Mouse (Mus musculus): Measurements from ENCODE around the gene Cyp2c55.

Gene Cyp2c55

DNA sequence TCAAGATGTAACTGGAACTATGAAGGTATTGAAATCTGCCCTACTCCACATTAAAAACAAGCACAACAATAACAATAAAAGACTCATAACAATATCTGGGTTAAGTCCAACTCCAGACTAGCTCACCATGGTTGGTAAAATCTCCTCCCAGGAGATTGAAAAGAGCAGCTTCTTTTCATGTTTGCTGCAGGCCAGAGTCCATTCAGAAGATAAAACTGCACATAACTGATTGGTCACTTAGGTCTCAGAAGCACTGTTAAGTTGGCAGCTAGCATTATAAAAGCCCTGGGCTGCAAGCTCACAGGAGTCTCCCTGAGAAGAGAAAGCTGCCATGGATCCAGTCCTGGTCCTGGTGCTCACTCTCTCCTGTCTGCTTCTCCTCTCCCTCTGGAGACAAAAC, at the start of gene Cyp2c55:
Cyp2c55 (plus strand) TSS at position 305 of the 400 bp plus-strand sequence.
- DNase-seq (ENCODE audit: low read depth in 2 of 2, low spot score in 2 of 2), result no peak

DNA sequence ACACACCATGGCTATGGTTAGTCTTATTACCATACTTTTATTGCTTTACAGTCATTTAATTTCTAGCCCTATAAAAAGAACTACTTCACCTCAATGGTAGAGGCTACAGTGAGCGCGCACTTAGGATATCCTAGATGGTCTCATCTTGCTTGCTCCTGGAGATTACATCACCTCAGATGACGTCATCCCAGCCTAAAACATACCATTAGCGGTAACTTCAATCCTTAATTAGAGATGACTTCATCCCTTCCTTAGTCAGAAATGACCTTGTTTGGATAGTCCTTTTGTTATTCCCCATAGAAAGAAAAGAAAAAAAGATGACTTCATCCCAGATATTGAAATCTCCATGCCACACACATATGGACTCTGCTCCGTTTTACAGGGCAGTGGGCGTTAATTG, 36.1 kb upstream of the Cyp2c55 start:
- DNase-seq (ENCODE audit: low read depth in 2 of 2, low spot score in 2 of 2), result no peak

DNA sequence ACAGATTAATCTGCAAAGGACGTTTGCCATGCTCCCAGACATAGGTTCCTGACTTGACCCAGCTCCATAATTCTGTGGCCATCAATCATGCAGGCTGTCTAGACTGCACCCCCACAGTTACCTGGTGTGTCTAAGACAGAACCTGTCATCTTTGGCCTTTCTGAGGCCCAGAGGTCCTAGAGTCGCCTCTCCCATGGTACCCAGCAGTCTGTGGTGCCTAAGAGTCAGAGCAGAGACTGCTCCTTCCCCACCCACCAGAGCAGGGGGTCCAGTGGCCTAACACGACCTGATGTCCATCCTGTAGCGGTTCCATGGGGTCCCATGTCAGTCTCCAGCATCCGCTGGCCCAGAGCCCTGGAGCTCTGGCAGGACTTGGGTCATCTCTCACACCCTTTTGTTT, 34.2 kb upstream of the Cyp2c55 start:
- no peak for DNase-seq (ENCODE audit: low read depth in 2 of 2, low spot score in 2 of 2)

DNA sequence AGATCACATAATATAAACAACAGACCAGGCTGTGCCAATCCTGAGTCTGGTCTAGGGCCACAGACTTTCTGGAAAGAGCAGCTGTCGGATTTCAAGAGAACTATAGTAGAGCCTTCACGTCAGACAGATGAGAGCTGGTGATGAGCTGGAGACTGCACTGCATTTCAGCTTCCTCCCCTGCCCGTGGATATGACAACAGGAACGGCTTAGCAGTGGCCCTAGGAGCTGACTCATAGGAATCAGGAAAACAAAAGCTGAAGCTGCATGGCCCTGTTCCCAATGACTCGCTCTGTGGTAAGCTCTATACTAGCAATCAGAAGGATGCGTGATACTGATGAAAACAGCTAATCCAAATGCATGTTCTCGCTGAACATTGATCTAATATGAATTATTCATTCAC, 33.2 kb upstream of the Cyp2c55 start:
- no peak for DNase-seq (ENCODE audit: low read depth in 2 of 2, low spot score in 2 of 2)

DNA sequence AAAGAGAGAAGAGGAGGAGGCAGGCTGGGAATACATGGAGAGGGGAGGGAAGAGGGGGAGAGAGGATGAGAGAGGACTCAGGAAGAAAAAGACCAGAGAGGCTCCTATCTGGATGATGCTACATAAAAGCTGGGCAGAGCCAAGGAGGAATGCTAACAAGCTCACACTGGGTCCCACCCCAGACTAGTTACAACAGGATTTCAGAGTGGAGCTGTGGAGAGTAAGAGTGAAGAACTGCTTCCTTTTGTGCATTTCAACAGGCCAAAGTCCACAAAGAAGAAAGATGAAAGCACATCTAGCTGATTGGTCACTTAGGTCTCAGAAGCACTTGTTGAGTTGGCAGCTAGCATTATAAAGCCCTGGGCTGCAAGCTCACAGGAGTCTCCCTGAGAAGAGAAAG, 30.6 kb upstream of the Cyp2c55 start:
- no peak for DNase-seq (ENCODE audit: low read depth in 2 of 2, low spot score in 2 of 2)

DNA sequence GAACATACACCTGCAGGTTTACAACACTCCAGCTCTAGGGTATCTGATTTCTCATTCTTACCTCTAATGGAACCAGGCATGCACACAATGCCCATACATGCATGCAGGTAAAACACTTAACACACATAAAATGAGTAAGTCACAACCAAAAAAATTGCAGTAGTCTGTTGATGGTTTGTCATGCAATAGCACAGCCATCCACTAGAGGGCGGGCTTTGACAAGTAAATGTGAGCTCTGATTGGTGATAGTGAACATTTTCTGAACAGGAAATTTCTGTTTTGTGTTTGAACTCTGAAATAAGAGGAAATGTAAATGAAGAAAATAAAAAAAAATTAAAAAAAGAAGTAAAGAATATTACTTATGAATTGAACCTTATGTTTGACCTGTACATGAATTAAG, 24.9 kb upstream of the Cyp2c55 start:
- peak; percentile 29 to 55 for DNase-seq (ENCODE audit: low read depth in 2 of 2, low spot score in 2 of 2)

DNA sequence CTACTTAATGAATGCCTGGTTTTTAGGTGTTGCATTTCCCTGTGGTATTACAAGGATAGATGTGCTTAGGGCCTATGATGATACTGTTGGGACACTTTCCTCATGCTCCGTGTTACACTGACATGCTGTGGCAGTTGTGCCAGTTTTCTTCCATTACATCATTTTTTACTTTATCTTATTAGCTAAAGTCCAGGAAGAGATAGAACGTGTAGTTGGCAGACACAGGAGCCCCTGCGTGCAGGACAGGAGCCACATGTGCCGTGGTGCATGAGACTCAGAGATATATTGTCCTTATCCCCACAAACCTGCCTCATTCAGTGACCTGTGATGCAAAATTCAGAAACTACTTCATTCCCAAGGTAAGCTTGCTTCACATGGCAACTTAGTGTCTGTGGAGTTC, 8.6 kb upstream of the Cyp2c55 start:
- DNase-seq (ENCODE audit: low read depth in 2 of 2, low spot score in 2 of 2), result no peak

DNA sequence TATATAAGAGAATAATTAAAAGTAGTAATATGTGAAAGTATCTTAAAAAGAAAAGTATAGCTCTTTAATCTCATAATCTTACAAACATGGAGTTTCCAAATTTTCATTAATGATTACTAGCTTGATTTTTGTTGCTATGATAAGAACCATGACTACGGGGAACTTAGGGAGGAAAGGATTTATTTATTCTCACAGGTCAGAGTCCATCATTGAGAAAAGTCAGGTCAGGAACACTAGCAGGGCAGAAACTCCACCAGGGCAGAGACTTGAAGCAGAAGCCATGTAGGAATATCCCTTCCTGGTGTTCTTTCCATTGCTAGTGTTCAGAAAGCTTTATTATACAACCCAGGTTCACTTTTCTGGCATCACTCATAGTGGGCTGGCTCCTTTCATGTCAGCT, 8.1 kb upstream of the Cyp2c55 start:
- DNase-seq (ENCODE audit: low read depth in 2 of 2, low spot score in 2 of 2), result no peak

DNA sequence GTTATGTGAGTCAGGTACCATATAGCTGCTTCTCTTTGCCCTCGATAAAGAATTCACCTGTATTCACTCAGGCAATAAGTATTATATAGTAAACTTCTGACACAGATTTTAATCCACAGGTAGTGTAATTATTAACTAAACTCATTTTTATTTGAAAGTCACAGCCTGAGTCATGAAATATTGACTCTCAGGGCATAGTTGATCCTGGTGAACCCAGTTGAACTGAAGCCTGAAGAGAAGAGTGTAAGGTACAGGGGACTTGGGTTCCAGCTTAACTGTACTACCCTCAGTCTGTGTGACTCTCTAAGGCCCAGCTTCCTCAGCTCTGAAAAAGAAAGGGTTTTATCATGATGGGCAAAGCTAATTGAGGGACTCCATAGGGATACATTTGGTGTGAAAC, 1.7 kb upstream of the Cyp2c55 start:
- no peak for DNase-seq (ENCODE audit: low read depth in 2 of 2, low spot score in 2 of 2)

DNA sequence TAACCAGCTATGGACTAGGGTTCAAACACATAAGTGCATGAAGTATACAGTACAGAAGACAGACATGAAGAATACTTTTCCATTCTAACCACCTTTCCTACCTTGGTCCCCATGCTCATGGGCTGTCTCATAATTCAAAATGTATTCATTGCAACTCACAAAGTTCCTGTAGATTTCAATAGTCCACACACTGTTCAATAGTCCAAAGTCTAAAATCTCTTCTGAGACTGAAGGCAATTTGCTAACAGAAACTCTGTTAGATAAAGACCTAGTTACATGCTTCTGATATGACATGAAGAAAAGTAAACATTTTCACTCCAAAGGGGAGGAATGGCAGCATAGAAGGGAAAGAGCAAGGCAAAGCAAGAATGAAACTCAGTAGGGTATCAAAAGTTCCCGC, 51.1 kb downstream of the Cyp2c55 start:
- DNase-seq (ENCODE audit: low read depth in 2 of 2, low spot score in 2 of 2), result no peak

DNA sequence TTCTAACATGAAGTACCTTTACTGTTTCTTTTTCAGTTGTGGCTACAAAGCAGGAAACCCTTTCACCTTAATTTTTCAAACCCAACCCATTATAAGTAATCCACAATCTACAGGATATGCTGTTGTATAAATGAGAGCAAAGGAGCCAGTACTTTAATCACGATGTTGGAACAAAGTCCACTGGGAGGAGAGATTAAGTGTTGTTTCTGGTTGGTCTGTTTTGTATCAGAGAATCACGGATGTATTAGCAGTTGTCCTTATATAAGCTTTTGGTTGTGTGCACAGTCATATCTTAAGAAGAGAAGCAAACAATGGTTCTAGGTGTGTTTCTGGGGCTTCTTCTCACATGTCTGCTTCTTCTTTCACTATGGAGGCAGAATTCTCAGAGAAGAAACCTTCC, 53.9 kb downstream of the Cyp2c55 start, which contains the start of gene Cyp2c65:
Cyp2c65 (plus strand) TSS at position 297 of the 400 bp plus-strand sequence.
- DNase-seq (ENCODE audit: low read depth in 2 of 2, low spot score in 2 of 2), result no peak

All from CD8-positive naive resting alpha-beta T cell, adult 2 months (primary cell).